Mouse (Mus musculus) ES-CJ7 (cell line): ENCODE results near the gene Tecpr2.

Source experiments
- DNase-seq: peaks from one replicate; pipeline ENCODE4 v3.0.0; 2011; ENCODE audit warnings: low read depth, low spot score

The Tecpr2 gene

DNA sequence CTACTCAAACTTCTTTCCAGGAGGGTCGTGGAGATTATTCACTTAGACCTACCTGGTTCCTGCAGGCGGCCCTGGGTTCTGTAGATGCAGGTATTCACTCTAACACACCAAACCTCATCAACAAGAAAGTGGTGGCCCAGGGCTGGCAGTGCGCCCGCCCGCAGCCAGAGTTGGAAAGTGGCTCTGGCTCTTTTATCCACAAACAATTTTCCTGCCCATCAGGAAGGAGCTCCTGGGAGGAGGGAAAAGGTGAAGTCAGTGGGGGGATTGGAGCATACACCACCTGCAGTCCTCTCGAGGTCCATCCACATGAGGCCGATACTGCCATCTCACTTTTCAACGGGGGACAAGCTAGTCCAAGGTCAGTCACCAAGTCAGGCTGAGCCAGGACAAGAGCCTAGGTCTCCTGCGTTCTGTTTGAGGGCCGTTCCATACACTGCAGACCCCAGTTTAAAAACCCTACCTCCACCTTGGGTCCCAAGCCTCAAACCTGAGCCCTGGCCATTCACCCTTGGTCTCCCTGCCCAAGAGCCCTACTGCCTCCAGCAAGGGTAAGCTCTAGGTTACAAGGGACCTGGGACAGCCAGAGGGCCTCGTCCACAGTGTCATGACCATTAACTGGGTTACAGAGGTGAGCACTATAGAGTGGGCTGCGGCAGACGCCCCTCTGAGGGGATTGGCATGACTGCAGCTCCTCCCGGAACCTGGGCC, 89.0 kb downstream of the Tecpr2 start:
- no peak for DNase-seq

DNA sequence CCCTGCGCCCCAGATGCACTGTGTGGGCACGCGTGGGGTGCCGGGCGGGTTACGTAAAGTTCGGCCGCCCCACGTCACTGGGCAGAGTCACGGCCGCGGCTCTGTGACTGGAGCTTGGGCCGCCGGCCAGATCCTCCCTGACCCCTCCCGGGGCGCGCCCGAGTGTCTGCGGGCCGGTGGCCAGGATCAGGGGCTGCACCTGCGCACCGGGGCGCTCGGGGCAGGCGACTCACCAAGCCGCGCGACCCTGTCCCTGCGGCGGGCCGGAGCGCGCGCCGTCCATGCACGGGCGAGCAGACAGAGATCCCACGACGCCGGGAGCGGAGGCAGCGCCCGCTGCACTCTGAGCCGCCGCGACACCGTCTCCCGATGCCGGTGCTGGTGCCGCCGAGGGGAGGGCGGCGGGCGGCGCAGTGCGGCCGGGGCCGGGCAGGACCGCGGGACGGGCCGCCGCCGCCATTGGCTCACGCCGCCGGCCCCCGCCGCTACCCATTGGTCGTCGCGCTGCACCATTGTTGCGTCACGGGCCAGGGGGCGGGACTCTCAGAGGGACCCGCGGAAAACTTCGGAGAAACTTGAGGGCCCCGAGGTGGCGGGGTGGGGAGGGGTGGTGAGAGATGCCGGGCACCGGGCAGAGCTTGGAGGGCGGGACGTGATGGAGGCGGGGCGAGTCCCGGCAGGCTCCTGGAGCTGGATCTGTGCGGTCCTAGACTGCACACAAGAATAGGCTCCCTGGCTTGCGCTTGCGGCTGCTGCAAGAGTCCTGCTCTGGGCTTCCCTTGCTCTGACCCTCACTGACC, 89.7 kb downstream of the Tecpr2 start, which contains the start of gene Ankrd9:
Gene Ankrd9, minus strand, starts transcription at position 434 of the 800 bp plus-strand sequence.
- DNase-seq, result peak; percentile 93

DNA sequence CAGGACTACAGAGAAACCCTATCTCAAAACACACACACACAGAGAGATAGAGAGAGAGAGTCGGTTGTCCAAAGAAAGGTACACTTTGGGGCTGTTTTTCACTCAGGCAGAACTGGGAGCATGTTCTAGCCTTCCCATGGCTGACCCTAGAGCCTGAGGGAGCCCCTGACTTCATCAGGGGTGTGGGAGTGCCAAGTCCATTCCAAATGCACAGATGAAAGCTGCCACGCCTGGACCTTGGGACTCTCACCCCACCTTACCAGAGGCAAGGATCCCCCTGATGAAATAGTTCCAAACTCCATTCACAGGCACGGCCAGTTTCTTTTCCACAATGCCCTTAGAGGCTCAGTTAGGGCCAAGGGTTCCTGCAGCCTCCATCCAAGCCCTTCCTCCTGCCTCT, 90.7 kb downstream of the Tecpr2 start:
- DNase-seq, result no peak

DNA sequence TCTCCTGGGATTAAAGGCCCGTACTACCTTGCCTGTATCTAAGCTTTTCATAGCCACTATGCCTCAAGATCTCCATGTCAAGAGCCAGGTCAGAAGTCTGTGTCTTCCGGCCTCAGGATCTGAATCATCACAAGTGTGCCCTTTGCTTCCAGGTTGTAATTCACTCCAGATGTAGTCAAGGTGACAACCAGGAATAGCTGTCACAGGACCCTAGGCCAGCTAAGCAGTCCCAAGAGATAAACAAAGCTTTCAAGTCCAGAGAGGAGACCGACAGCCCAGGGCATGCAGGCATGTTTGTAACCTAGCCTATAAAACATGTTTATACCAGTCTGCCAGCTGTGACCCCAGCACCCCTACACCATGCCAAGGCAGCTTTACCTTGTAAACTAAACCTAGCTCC, 92.7 kb downstream of the Tecpr2 start:
- DNase-seq, result no peak

DNA sequence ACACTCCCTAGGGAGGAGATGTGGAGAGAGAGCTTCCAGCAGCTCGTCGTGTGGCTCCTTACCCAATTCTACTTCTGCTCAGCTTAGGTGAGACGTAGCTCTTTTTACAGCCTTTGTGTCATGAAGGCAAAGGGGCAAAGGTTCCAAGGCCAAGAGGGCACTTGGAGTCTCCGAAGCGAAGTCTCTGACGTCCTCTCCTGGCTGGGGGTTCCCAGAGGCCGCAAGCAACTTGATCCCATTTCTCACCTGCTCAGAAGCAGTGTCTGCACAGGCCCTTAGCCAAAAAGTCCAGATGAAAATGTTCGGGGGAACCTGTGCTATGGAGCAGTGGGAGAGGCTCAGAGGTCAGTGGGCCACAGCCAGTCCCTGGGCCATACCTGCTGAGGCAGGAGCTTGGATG, 94.0 kb downstream of the Tecpr2 start:
- no peak for DNase-seq

DNA sequence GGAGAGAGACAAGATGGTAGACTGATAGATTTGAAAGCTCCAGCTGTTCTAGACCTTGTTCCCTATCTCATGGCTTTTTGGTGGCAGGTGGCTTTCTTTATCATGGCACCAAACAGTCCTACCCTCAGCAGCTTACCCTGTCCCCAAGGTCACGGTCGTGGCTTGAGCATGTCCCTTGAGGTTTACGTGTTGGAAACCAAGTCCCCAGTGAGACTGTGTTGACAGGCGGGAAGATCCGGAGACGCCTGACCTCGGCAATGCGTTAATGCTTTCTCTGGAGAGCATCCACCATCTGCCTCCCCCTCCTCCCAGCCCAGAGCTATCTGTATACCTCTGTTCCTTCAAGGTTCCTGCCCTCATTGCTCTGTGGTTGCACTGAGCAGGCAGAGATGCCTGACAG, 94.7 kb downstream of the Tecpr2 start:
- no peak for DNase-seq

DNA sequence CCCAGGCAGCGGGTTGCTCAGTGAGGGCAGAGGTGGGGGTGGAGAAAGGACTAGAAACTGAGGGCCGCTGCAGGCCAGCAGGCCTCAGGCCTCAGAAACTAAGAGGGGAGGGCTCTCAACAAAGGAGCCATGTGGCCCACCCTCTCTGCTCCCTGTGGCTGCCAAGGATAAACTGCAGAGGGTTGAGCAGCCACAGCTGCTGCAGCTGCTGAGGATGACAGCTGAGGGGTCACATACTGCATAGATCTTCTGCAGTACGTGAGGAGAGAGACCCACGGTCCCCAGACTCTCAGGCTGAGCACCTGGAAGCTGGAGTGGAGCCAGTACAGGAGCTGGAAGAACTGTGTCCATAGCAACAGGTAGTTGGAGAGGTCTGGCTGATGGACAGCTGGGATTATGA, 95.5 kb downstream of the Tecpr2 start:
- no peak for DNase-seq

DNA sequence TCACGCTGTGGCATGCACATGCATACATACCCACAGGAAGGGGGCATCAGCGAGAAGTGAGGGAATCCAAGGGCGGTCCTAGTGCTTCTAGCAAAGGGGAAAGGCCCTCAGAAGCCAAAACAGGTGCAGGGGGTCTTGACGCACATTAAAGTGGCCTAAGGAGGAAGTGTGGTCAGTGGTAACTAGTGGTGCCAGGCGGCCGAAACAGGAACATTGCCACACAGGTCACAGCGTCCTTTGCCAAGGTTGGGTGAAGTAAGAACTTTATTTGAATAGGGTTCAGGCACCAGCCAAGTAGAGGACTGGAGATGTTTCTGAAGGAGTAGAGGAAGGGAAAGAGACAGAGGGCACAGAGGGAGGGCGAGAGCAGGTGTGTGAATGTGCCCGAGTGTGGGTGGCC, 96.1 kb downstream of the Tecpr2 start:
- no peak for DNase-seq

DNA sequence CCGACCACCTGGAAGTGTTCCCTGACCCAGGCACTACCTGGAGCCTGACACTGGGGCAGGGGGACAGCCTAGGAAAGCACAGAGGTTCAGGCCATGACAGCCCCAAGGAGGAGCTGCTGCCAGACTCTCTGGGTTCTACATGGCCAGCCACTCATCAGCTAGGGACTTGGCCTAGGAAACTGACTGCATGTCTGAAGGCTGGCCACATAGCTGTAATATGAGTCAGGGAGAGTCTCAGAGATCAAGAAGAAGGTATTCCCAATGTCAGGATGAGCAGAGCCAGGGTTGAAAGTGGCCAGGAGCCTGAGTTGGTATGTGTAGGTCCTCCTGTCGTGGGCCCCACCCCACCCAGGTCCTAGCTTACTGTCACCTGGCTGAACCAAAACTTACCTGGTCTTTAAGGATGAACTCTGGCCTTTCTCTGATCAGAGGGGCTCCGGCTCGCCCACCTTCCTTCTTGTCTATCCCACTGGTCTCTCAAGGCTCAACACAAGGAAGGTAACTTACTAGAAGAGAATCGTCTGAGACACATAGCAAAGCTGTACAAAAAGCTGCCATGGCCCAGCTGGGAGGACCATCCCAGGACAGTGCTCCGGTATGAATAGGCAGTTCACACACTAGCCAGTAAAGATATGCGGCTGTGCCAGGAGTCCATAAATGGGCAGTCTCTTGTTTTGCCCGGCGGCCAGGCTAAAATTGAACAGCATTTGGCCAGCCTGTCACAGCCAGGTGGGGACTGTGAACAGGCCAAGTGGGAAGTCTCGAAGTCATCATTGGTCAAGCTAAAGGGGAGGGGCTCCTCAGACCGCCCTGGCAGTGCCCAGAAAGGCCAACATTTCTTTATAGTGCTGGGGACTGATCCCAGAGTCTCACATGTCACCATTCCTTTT, 97.7 kb downstream of the Tecpr2 start:
- DNase-seq, result no peak

DNA sequence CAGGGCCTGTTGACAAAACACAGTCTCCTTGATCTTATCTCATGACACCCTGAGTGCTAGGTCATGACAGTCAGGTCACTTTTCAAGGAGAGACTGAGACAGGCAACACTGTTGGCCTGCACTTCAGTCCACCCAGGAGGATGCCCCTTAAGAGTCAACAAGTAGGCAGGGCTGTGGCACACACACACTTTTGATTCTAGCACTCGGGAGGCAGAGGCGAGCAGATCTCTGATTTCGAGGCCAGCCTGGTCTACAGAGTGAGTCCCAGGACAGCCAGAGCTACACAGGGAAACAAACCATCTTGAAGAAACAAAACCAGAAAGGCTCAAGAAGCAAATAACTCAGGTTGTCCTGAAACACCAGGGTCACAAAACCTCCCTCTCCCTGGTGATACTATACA, 100.3 kb downstream of the Tecpr2 start:
- no peak for DNase-seq

DNA sequence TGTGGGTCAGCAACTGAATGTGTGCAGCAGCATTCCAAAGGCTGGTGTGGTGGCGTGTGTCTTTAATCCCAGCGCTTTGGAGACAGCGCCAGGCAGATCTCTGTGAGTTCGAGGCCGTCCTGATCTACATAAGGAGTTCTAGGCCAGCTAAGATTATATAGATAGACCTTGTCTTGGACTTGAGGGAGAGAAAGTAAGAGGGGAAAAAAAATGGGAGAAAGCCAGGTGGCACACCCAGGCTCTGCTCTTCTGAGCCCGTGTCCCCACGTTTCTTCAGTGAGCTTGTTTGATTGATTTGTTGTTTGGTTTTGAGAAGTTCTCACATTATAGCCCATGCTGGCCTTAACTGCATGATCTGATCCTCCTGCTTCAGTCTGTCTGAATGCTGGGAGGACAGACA, 101.4 kb downstream of the Tecpr2 start:
- DNase-seq, result no peak

DNA sequence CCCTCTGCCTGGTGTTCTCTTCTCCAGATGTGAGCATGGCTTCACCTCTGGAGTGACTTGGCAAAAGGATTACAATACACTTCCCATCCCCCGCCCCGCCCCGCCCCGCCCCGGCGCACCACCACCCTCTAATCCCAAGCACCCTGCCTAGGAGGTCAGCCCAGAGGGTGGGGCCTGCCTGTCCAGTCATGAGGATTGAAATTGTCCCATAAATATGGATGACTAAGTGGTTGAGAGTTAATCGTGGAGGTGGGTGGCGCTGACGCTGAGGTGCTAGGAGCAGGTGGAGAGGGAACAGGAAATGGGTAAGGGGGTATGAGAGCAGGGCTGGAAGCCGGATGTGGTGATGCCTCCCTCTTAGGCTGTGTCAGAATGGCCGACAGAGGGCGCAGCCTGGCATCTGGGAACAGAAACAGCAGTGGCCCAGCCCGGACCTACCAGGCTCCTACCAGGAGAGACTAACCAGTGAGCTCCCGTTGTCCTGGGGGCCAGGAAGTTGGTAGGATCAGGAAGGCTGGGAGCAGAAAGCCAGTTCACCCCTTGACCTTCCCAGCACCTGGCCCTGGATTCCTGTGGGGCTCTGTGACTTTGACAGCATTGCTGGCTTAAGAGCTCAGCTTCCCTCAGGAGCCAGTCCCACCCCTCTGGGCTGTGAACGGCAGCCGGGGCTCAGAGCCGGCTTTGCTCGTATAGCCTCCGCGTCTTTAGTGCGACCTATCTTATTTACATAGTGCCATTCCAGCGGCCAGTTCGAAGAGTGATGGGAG, 102.5 kb downstream of the Tecpr2 start:
- peak; percentile 94 for DNase-seq

DNA sequence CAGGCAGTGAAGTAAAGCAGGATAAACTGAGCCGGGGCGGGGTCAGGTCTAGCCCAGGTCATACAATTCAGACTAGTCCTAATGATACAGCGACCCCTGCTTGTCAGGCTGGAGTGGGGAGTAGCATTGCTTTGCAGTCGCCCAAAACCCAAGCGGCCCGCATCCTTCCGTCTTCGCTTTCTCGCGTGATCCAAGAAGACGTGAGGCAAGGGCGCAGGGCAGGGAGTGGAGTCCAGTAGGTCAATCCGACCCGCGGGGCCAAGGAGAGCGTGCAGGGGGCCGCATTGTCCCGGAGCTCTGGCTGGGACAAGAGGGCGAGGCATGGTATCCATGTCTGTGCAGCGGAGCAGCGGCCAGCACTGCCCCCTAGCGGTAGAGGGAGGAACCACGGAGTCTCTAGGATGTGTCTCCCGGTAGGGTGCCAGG, 103.1 kb downstream of the Tecpr2 start:
- peak; percentile 97 for DNase-seq

DNA sequence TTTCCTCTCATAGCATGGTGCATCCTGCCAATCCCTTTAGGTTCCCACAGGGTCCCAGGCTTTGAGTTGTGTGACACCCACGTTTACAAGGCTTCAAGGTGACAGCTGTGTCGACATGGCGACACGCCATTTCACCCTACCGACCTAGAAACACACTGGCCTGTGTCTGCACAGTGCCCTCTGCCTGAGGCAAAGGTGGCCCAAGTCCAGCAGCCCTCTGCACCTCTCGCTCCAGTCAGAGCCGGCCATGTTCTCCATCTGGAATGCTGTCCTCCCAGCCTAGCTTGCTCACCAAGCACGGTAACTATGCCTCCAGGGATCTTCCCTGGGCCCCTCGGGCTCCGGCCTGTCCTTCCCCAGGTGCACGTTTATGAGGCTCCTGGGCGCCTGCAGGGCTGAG, 103.7 kb downstream of the Tecpr2 start:
- no peak for DNase-seq

DNA sequence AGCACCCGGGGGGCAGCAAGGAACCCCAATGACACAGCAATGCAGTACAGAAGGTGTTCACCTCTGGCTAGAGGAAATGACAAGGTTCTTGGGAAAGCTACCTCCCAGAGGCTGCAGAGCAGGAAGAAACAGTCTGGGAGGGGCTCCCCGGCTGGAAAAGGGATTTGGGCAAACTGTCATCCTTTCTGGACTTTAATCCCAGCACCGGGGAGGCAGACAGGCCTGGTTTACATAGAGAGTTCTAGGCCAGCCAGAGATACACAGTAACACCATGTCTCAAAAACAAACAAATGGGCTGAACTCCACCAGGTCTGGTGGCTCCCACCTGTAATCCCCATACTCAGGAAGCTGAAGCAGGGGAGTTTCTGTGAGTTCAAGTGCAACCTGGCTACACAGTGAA, 104.2 kb downstream of the Tecpr2 start:
- DNase-seq, result no peak

DNA sequence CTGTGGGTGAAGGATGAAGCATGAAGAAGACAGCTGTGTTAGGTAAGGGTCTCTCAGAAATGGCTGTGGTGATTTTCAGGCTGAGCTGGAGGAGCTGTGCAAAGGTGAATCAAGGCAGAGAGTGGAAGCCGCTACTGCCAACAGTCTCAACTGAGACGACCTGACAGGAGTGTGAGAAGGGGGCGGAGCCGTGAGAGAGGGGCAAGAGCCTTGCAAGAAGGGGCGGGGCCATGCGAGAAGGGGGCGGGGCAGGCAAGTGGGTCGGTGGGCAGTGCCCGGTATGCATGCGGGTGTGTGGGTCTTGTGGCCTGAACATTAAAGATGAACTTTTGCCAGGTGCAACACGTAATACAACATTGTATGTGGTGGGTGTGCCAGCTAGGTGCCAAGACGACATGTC, 105.6 kb downstream of the Tecpr2 start:
- DNase-seq, result peak; percentile 74

DNA sequence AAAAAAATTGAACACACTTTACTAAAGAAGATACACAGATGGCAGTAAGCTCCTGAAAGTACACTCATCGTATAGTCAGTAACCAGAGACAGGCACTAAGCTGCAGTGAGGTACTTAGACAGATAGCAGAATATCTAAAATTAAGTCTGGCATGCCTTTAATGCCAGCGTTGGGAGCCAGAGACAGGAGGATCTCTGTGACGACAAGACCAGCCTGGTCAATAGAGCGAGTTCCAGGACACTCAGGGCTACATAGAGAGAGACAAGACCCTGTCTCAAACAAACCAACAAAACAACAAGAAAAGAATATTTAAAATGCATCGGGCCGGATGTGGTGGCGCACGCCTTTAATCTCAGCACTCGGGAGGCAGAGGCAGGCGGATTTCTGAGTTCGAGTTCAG, 109.0 kb downstream of the Tecpr2 start:
- no peak for DNase-seq

DNA sequence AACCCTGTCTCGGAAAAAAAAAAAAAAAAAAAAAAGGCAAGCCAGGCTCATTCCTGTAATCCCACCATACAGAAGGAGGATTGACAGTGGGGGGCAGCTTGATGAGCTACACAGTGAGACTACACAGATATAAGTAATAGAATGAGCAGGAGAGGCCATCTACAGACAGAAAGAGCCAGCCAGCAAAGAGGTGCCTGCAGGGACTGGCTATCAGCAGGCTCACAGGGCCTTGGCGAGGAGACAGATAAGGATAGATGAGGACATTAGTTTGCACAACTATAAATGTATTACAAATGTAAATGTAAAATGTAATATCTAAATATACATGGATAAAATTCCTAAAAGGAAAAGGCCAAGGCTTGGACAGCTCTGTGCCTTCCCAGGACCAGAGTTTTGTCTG, 110.8 kb downstream of the Tecpr2 start:
- DNase-seq, result no peak

DNA sequence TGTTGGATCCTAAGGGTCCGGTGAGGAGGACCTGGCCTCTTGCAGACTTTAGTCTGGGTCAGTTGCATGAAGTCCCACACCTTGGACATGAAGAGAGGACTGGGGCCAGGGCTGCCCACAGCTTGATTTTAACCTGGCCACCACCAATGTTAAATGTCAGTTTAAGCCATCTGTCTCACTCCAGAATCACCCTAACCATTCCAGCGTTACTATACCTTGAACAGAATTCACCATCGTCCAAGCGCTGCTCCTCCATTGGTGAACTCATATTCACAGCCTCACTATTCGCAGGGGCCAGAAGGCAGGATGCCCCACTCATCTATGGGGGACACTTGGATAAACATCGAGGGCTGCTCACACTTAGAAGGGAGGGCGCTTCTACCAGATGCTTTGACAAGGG, 111.9 kb downstream of the Tecpr2 start:
- DNase-seq, result no peak

DNA sequence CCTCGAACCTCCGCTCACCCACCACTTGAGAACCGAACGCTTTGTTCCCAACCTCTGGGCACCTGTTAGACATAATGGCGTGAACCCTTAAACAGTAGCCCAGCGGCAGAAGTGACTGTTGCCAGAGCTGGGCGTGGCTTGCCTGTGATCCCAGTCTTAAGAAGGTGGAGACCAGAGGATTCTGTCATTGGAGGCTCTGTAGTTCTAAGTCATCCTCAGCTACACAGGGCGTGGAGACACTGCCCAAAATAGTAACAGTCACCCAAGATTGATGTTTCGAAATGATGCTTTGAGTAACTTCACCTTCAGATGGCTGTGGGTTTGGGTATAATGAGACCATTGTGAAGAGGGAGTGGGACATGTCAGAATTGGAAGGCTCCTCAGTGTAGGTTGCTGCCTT, 115.1 kb downstream of the Tecpr2 start:
- DNase-seq, result no peak

DNA sequence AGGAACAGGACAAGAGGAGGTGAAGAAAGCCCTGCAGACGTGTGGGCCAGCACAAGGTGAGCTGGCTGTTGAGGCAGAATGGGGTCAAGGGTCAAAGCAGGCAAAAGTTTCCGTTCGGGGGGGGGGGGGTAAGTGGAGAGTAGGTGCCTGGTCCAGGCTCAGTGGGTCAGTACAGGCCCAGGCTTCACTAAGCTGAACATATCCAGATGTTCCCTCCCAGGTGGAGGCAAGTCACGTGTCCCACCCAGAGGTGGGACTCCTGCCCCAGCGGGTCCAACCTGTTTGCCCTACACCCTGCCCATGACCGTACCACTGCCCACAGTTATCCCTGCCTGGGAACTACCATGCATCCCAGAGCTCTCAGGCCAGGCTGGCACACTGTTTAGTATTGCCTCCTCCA, 116.7 kb downstream of the Tecpr2 start:
- no peak for DNase-seq
